Mouse (Mus musculus) neural tube, embryonic 14.5 days (tissue): ENCODE measurements around the gene Kif16b. TPM values are rescaled to one million over a fixed set of nuclear protein-coding genes. Genes with fewer than 3 reads are reported as not detected.

Experiments
- ATAC-seq: fragments of 200-750 bp; cut with Nextera tagmentation; 2 replicates; pipeline ENCODE4 v1.8.0; 2017; ENCODE audit warnings: low read depth, mild to moderate bottlenecking, moderate TSS enrichment, moderate library complexity
- H3K27ac ChIP-seq: fragments of 300-500 bp; sonication (generic); 2 replicates; pipeline ENCODE4 v1.5.1; 2014; ENCODE audit warnings: low read depth, mild to moderate bottlenecking, control low read depth, low read length, moderate library complexity, mixed read lengths
- H3K27me3 ChIP-seq: fragments of 300-500 bp; sonication (generic); 2 replicates; pipeline ENCODE4 v1.6.1; 2014; ENCODE audit warnings: low read length; ENCODE audit not compliant: control insufficient read depth, insufficient read depth
- H3K36me3 ChIP-seq: fragments of 300-500 bp; sonication (generic); 2 replicates; pipeline ENCODE4 v1.6.1; 2014; ENCODE audit warnings: low read length, mixed read lengths; ENCODE audit not compliant: control insufficient read depth, insufficient read depth
- H3K4me1 ChIP-seq: fragments of 300-500 bp; sonication (generic); 2 replicates; pipeline ENCODE4 v1.6.1; 2014; ENCODE audit warnings: low read length; ENCODE audit not compliant: control insufficient read depth, insufficient read depth
- H3K4me2 ChIP-seq: fragments of 300-500 bp; sonication (generic); 2 replicates; pipeline ENCODE4 v1.6.1; 2014; ENCODE audit warnings: mild to moderate bottlenecking, low read depth, low read length, control low read depth
- H3K4me3 ChIP-seq: fragments of 300-500 bp; sonication (generic); 2 replicates; pipeline ENCODE4 v1.5.1; 2014; ENCODE audit warnings: low read depth, low read length, control low read depth, mixed read lengths
- H3K9ac ChIP-seq: fragments of 300-500 bp; sonication (generic); replicated peaks from 2 replicates; pipeline ENCODE4 v1.6.1; 2014; ENCODE audit warnings: low read depth, mild to moderate bottlenecking, control low read depth, low read length, mixed read lengths
- H3K9me3 ChIP-seq: fragments of 300-500 bp; sonication (generic); 2 replicates; pipeline ENCODE4 v1.6.1; 2016; ENCODE audit warnings: low read length; ENCODE audit not compliant: control insufficient read depth
- WGBS: fragments of 180-500 bp; shearing (Covaris S2); extraction: QIAGEN DNeasy Blood & Tissue Kit; methylation state at CpG from one replicate; pipeline ENCODE4 v1.1.7; 2014; 5-methylcytosine and 5-hydroxymethylcytosine counted together
- polyA plus RNA-seq: library from polyadenylated mRNA; unstranded; fragments of >200 nt; fragmentation: Nextera tagmentation; extraction: Ambion mirVana; gene quantifications from 2 replicates; pipeline ENCODE4 v1.2.1, GENCODE M21; 2014

The Kif16b gene
- polyA plus RNA-seq, 1 experiment from 2014 or later: 4.0 TPM

DNA sequence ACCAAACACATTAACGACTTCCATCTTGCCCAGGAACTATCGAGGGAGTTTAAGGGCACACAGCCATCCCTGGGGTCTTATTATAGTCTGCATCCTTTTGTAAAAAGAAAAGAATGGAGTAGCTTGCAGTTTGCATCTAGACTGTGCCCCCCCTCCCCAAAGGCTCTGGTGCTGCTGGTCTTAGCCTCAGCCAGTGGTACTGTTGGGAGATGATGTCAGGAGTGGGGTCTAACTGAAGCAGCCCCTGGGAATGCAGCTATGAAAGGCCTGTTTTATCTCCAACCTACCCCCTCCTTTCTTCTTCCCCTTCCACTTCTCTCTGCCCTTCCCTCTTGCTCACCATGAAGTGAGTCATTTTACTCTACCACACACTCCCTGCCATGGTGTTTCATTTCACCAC is 298.1 kb downstream of the Kif16b start:
- H3K9ac ChIP-seq: no peak overlapping the region
- no peak overlapping the region for H3K27ac ChIP-seq
- H3K4me3 ChIP-seq: no peak overlapping the region
- H3K4me1 ChIP-seq: peaks cover 10% of the 10 kb centered on the region; the same call in 1 of the 2 replicates
- 54% methylated on average over 2 of the region's 2 CpGs for WGBS
- H3K9me3 ChIP-seq: no peaks in the 10 kb centered on the region
- ATAC-seq: no peak
- H3K4me2 ChIP-seq: no peak overlapping the region
- H3K36me3 ChIP-seq: no peaks in the 10 kb centered on the region
- H3K27me3 ChIP-seq: no peaks in the 10 kb centered on the region

DNA sequence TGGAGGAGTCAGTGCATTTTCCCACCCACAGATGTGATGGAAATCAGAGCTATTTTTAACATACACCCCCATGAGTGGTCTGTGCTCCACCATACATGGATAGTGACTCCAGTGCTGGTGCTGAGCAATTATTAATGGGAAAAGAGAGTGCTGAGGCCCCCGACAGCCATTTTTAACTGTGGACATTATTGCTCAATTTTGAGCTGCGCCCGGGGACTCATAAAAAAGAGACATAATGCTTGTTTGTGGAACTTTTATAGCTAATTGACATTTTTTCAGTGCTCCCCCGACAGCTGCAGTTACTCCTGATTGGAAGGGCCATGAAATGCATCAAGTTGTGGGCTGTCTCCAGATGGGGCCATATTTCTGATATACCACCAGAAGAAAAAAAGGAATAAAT is 302.1 kb downstream of the Kif16b start:
- ATAC-seq: peak; percentile 85
- H3K4me3 ChIP-seq: no peak overlapping the region
- H3K4me1 ChIP-seq: peaks cover 10% of the 10 kb centered on the region; the same call in 1 of the 2 replicates
- H3K9ac ChIP-seq: no peak overlapping the region
- 0 out of 2 replicates have a peak overlapping the region, but pooled peaks have one; percentile 6 for H3K27ac ChIP-seq
- WGBS: 26% methylated on average over 4 of the region's 4 CpGs
- no peaks in the 10 kb centered on the region for H3K27me3 ChIP-seq
- H3K4me2 ChIP-seq: no peak overlapping the region
- no peaks in the 10 kb centered on the region for H3K9me3 ChIP-seq
- H3K36me3 ChIP-seq: no peaks in the 10 kb centered on the region

DNA sequence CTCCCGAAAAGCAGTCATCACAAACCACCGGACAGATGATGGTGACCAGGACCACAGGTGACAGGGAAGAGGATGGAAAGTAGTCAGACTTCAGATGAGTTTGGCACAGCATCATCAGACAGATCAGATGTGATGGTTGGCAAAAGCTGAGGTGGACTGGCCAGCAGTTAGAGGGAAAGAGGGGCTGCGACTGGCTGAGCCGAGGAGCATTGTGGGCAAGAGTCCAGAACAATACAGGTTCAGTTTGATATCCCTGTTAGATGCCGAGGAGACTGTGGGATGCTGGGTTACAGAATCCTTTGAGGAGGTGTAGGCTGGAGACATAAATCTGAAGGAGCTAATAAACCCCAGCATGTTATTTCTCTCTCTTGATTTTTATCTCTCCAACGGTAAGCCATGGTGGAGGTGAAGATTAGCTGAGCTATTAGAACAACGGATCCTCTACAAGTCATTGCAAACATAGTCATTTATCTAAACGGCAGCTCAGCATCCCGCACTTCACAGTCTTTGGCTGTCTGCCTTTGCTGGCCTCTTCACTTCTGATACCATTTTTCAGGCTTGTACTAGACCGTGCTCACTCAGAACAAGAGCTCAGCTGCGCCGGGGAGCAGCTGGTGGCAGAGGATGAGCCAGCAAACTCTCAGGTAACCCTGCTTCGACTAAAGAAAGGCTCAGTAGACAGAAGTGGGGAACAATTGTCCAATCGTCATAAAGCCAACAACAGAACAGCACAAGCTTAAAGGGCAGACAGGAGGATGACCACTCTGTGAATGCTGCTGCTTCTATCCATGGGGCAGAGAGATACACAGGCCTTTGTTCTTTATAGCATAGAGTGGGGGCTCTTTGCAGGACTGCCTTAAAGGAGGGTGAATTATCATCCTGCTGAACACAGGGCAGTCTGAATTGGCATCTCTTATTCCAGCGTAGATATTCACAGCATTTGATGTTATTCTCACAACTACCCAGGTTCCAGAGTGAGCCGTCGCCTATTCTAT is 304.9 kb downstream of the Kif16b start:
- Histone ChIP-seq H3K4me2 (no peak overlapping the region), H3K27me3 (no peaks in the 10 kb centered on the region), H3K9ac (no peak overlapping the region), H3K4me3 (no peak overlapping the region), H3K27ac (no peak overlapping the region), H3K4me1 (peaks cover 10% of the 10 kb centered on the region; the same call in 1 of the 2 replicates), H3K36me3 (no peaks in the 10 kb centered on the region), H3K9me3 (no peaks in the 10 kb centered on the region)
- ATAC-seq: no peak
- 54% methylated on average over 17 of the region's 17 CpGs for WGBS

DNA sequence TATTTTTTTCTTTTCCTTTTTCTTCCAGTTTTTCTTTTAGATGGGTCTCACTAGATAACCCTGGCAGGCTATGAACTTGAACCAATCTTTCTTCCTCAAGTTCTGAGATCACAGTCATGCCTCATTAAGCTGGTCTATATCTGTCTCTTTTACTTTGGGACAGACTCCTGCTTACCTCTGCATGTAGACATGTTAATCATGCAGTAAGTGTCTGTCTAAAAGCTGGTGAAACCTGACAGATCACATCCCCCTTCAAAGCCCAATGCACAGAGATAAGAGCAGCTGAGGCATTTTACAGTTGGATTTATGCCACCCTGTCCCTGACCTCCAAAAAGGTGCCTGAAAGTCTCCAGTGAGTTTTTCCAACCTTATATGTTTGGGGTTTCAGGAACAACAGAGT is 310.4 kb downstream of the Kif16b start:
- Histone ChIP-seq H3K36me3 (no peaks in the 10 kb centered on the region), H3K9ac (no peak overlapping the region), H3K27me3 (no peaks in the 10 kb centered on the region), H3K4me3 (no peak overlapping the region), H3K9me3 (no peaks in the 10 kb centered on the region), H3K27ac (no peak overlapping the region), H3K4me2 (no peak overlapping the region), H3K4me1 (peaks cover 13% of the 10 kb centered on the region)
- no peak for ATAC-seq

DNA sequence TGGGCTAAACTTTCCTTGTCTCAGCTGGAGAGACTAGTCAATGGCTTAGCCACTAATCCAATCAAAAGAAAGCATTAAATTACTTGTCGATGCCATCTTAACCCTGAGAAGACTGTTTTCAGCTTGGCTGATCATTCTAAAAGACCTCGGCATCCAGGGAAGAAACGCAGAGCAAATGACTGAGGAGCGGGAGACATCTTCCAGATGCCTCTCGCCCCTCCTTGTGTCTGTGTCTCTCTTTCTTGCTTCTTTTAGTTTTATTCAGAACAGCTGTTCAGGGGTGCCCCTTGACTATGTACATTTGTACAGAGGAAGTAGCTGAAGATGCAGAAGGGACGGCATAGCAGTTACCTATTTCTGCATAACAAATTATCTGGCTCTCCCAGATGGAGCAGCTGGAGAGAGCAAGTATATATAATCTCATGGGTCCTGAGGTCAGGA is 311.0 kb downstream of the Kif16b start:
- H3K9ac ChIP-seq: no peak overlapping the region
- no peak overlapping the region for H3K4me3 ChIP-seq
- peaks cover 13% of the 10 kb centered on the region for H3K4me1 ChIP-seq
- H3K4me2 ChIP-seq: no peak overlapping the region
- no peaks in the 10 kb centered on the region for H3K9me3 ChIP-seq
- ATAC-seq: peak; percentile 23
- H3K36me3 ChIP-seq: no peaks in the 10 kb centered on the region
- peak overlapping the region; percentile 69; the same call in 1 of the 2 replicates for H3K27ac ChIP-seq
- H3K27me3 ChIP-seq: no peaks in the 10 kb centered on the region
- 14% methylated on average over 6 of the region's 6 CpGs for WGBS

DNA sequence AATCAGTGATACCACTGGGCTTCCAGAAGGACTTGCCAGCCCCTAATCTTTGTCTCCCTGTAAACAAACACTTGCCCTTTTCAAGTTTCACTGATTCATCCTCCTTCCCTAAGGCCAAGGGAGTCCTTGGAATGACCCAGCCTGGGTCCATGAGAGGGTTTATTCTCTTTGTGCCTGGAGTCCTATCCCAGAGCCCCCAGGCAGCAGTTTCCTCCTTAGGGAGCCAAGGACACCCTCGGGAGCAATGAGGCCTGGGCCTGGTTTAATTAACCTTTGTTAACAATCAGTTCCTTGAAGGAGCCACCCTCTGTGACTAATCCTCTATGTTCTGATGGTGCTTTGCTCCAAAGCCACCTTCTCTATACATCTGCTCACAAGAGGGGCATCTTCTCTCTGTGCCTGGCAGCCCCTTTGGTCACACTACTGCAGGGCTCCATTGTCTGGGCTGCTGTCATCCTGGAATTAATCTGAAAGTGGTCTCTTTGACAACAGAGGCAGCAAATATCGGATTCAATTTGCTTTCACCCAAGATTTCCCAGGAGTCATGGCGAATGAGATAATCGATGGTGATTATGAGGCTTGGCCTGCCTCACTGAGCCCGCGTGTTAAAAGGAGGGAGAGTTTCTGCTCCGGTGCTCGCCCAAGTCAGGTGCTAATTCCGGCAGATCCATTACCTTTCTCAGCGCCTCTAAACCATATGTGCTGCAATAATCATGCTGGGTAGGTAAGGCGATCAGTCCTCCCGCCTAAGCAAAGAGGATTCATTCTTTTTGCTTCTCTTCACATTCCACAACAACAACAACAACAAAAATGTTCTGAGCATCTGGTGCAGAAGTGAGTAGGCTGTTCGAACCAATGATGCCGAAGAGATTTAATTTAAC is 311.7 kb downstream of the Kif16b start:
- peaks cover 13% of the 10 kb centered on the region for H3K4me1 ChIP-seq
- no peak overlapping the region for H3K4me3 ChIP-seq
- no peaks in the 10 kb centered on the region for H3K27me3 ChIP-seq
- 16% methylated on average over 14 of the region's 14 CpGs for WGBS
- peak; percentile 78 for ATAC-seq
- H3K36me3 ChIP-seq: no peaks in the 10 kb centered on the region
- H3K4me2 ChIP-seq: no peak overlapping the region; the same call in 1 of the 2 replicates
- H3K9me3 ChIP-seq: no peaks in the 10 kb centered on the region
- H3K9ac ChIP-seq: no peak overlapping the region
- peak overlapping the region; percentile 69; the same call in 1 of the 2 replicates for H3K27ac ChIP-seq

DNA sequence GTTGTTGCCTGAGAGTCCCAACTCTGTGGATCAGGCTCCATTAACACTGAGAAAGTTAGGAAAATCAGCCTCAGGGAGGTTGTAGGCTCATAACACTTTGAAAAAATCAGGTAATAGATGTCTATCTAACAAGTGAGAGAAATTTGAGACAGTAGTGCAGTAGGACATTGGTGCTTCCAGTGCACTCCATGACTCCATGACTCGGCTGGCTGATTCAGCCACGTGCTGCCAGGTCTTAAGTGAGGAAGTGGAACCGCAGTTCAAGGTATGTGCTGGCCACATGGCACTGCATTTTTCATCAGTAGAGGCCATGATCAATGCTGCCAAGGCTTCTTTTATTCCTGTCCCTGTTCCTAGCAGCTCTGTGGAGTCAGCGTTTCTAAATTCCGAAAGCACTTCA is 315.5 kb downstream of the Kif16b start:
- H3K9ac ChIP-seq: no peak overlapping the region
- ATAC-seq: no peak
- H3K4me2 ChIP-seq: no peak overlapping the region
- WGBS: 92% methylated on average over 5 of the region's 5 CpGs
- no peaks in the 10 kb centered on the region for H3K9me3 ChIP-seq
- no peaks in the 10 kb centered on the region for H3K27me3 ChIP-seq
- no peaks in the 10 kb centered on the region for H3K36me3 ChIP-seq
- no peak overlapping the region for H3K4me3 ChIP-seq
- peaks cover 13% of the 10 kb centered on the region for H3K4me1 ChIP-seq
- H3K27ac ChIP-seq: no peak overlapping the region

DNA sequence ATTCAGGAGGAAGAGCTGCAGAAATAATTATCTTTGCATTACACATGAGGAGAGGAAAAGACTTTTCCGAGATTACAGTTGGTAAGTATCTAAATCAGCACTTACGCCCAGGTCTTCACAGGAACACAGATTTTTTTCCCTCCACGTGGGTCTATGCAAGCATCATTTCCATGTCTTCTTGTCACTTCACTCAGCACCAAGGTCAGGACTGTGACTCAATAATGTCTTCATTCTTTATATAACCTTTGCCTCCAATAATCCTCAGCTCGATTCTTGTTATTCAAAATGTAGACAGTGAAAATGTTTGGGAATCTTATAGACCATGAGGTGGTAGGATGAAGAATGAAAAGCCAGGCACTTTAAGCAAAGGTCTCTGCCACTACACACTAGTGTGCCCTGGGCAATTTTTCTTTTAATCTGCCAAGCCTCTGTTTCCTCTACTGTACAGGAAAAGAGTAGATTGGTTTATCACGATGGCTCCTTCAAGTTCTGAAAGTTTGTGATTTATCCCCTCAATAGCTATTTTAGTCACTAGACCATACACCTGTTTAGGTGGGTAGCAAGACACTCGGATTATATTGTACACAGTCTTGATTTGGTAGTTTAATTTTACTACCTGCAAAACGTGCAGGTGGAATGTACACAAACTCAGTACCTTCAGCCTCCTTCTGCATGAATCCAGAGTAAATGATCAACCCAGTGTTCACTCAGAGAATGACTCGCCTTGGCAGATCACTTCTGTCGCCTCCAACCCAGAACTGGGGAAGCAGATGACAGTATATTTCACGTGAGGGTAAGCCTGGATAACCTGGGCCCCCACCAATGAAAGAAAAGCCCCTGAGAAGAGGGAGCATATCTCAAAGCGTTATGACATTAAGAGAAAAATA is 316.2 kb downstream of the Kif16b start:
- Histone ChIP-seq H3K27me3 (no peaks in the 10 kb centered on the region), H3K4me1 (peaks cover 9% of the 10 kb centered on the region), H3K4me3 (no peak overlapping the region), H3K36me3 (no peaks in the 10 kb centered on the region), H3K27ac (no peak overlapping the region), H3K4me2 (no peak overlapping the region), H3K9me3 (no peaks in the 10 kb centered on the region), H3K9ac (no peak overlapping the region)
- no peak for ATAC-seq
- WGBS: 87% methylated on average over 11 of the region's 11 CpGs
